Mouse (Mus musculus): Measurements from ENCODE around the gene Pramel6. TPM values are rescaled to one million over a fixed set of nuclear protein-coding genes. Genes with fewer than 3 reads are reported as not detected.

The Pramel6 gene
- polyA plus RNA-seq, 1 experiment from 2014 or later: not detected

GRCm38 (mm10) chr2:87531496-87531895 lies 25.1 kb downstream of the Pramel6 start, which contains the start of gene Olfr153:
TSS of gene Olfr153 (plus strand) at chr2:87531796.
- H3K27me3 ChIP-seq: no peaks in the 10 kb centered on the region
- no peaks in the 10 kb centered on the region for H3K36me3 ChIP-seq (replicated peaks)
- H3K4me2 ChIP-seq: no peak within 1 kb of the TSS
- H3K4me1 ChIP-seq (replicated peaks): no peaks in the 10 kb centered on the region
- no peak within 1 kb of the TSS for H3K4me3 ChIP-seq (replicated peaks)
- no peak within 1 kb of the TSS for H3K9ac ChIP-seq
- ATAC-seq (ENCODE audit: insufficient read depth): no peak
- H3K9me3 ChIP-seq (replicated peaks): no peaks in the 10 kb centered on the region
- H3K27ac ChIP-seq (replicated peaks): no peak within 1 kb of the TSS

- Histone ChIP-seq H3K36me3 (replicated peaks) (no peaks in the 10 kb centered on the region), H3K27me3 (no peaks in the 10 kb centered on the region), H3K4me3 (replicated peaks) (no peak overlapping the region), H3K9ac (no peak overlapping the region), H3K4me1 (replicated peaks) (no peaks in the 10 kb centered on the region), H3K9me3 (replicated peaks) (no peaks in the 10 kb centered on the region), H3K4me2 (no peak overlapping the region), H3K27ac (replicated peaks) (no peak overlapping the region)
- WGBS (ENCODE audit: insufficient replicate concordance): 51% methylated on average over 2 of the region's 2 CpGs
- ATAC-seq (ENCODE audit: insufficient read depth): no peak
Observed at GRCm38 (mm10) chr2:87534826-87535225, 28.5 kb downstream of the Pramel6 start.

GRCm38 (mm10) chr2:87545442-87545841 lies 39.1 kb downstream of the Pramel6 start, which contains the start of gene Olfr1128:
TSS of gene Olfr1128 (minus strand) at chr2:87545542.
- no peaks in the 10 kb centered on the region for H3K27me3 ChIP-seq
- 56% methylated on average over 1 of the region's 1 CpGs for WGBS (ENCODE audit: insufficient replicate concordance)
- H3K36me3 ChIP-seq (replicated peaks): no peaks in the 10 kb centered on the region
- H3K4me3 ChIP-seq (replicated peaks): no peak within 1 kb of the TSS
- no peak within 1 kb of the TSS for H3K27ac ChIP-seq (replicated peaks)
- no peaks in the 10 kb centered on the region for H3K4me1 ChIP-seq (replicated peaks)
- ATAC-seq (ENCODE audit: insufficient read depth): no peak
- no peak within 1 kb of the TSS for H3K9ac ChIP-seq
- no peak within 1 kb of the TSS for H3K4me2 ChIP-seq
- H3K9me3 ChIP-seq (replicated peaks): no peaks in the 10 kb centered on the region

Other genes starting within 250 kb of the Pramel6 start
- gene Olfr1116, start 239.0 kb upstream of the Pramel6 start, polyA plus RNA-seq (2015; fragmentation: Nextera tagmentation; extraction: Ambion mirVana): not detected in 2 replicates
- gene Olfr1118, start 199.0 kb upstream of the Pramel6 start, polyA plus RNA-seq (2015; fragmentation: Nextera tagmentation; extraction: Ambion mirVana): not detected in 2 replicates
- not detected in 2 replicates for gene Olfr1120, start 151.8 kb upstream of the Pramel6 start, polyA plus RNA-seq (2015; fragmentation: Nextera tagmentation; extraction: Ambion mirVana)
- gene Olfr1121, start 136.7 kb upstream of the Pramel6 start, polyA plus RNA-seq (2015; fragmentation: Nextera tagmentation; extraction: Ambion mirVana): not detected in 2 replicates
- gene Olfr1122, start 120.7 kb upstream of the Pramel6 start, polyA plus RNA-seq (2015; fragmentation: Nextera tagmentation; extraction: Ambion mirVana): not detected in 2 replicates
- not detected in 2 replicates for gene Olfr1123, start 89.9 kb upstream of the Pramel6 start, polyA plus RNA-seq (2015; fragmentation: Nextera tagmentation; extraction: Ambion mirVana)
- gene Olfr1124, start 76.3 kb upstream of the Pramel6 start, polyA plus RNA-seq (2015; fragmentation: Nextera tagmentation; extraction: Ambion mirVana): not detected in 2 replicates
- not detected in 2 replicates for gene Olfr1126, start 52.6 kb upstream of the Pramel6 start, polyA plus RNA-seq (2015; fragmentation: Nextera tagmentation; extraction: Ambion mirVana)
- not detected in 2 replicates for gene Pramel7, start 9.5 kb upstream of the Pramel6 start, polyA plus RNA-seq (2015; fragmentation: Nextera tagmentation; extraction: Ambion mirVana)
- gene Olfr153, start 25.2 kb downstream of the Pramel6 start, polyA plus RNA-seq (2015; fragmentation: Nextera tagmentation; extraction: Ambion mirVana): not detected in 2 replicates
- not detected in 2 replicates for gene Olfr1128, start 39.0 kb downstream of the Pramel6 start, polyA plus RNA-seq (2015; fragmentation: Nextera tagmentation; extraction: Ambion mirVana)
- not detected in 2 replicates for gene Olfr1129, start 67.3 kb downstream of the Pramel6 start, polyA plus RNA-seq (2015; fragmentation: Nextera tagmentation; extraction: Ambion mirVana)
- not detected in 2 replicates for gene Olfr1130, start 99.6 kb downstream of the Pramel6 start, polyA plus RNA-seq (2015; fragmentation: Nextera tagmentation; extraction: Ambion mirVana)
- gene Olfr1131, start 120.5 kb downstream of the Pramel6 start, polyA plus RNA-seq (2015; fragmentation: Nextera tagmentation; extraction: Ambion mirVana): not detected in 2 replicates
- gene Olfr1132, start 131.0 kb downstream of the Pramel6 start, polyA plus RNA-seq (2015; fragmentation: Nextera tagmentation; extraction: Ambion mirVana): not detected in 2 replicates
- gene Olfr1133, start 140.8 kb downstream of the Pramel6 start, polyA plus RNA-seq (2015; fragmentation: Nextera tagmentation; extraction: Ambion mirVana): not detected in 2 replicates
- not detected in 2 replicates for gene Olfr1134, start 151.9 kb downstream of the Pramel6 start, polyA plus RNA-seq (2015; fragmentation: Nextera tagmentation; extraction: Ambion mirVana)
- gene Olfr1135, start 167.1 kb downstream of the Pramel6 start, polyA plus RNA-seq (2015; fragmentation: Nextera tagmentation; extraction: Ambion mirVana): not detected in 2 replicates
- gene Olfr1136, start 187.4 kb downstream of the Pramel6 start, polyA plus RNA-seq (2015; fragmentation: Nextera tagmentation; extraction: Ambion mirVana): not detected in 2 replicates
- gene Olfr1137, start 206.6 kb downstream of the Pramel6 start, polyA plus RNA-seq (2015; fragmentation: Nextera tagmentation; extraction: Ambion mirVana): not detected in 2 replicates
- gene Olfr1138, start 233.4 kb downstream of the Pramel6 start, polyA plus RNA-seq (2015; fragmentation: Nextera tagmentation; extraction: Ambion mirVana): not detected in 2 replicates
- gene Olfr1140, start 237.2 kb downstream of the Pramel6 start, polyA plus RNA-seq (2015; fragmentation: Nextera tagmentation; extraction: Ambion mirVana): not detected in 2 replicates
- not detected in 2 replicates for gene Olfr1141, start 247.4 kb downstream of the Pramel6 start, polyA plus RNA-seq (2015; fragmentation: Nextera tagmentation; extraction: Ambion mirVana)